Mouse (Mus musculus) midbrain, postnatal 0 days (tissue): ENCODE measurements around the gene Sccpdh. TPM values are rescaled to one million over a fixed set of nuclear protein-coding genes. Genes with fewer than 3 reads are reported as not detected.

Source experiments
- ATAC-seq: fragments of 200-750 bp; cut with Nextera tagmentation; 2 replicates; pipeline ENCODE4 v1.8.0; 2017; ENCODE audit warnings: moderate number of reproducible peaks, mild to moderate bottlenecking, moderate TSS enrichment, moderate library complexity; ENCODE audit not compliant: low FRiP score
- DNase-seq: peaks from one replicate; pipeline ENCODE4 v3.0.0-alpha.2; 2015; ENCODE audit warnings: low spot score
- H3K27ac ChIP-seq: fragments of 300-500 bp; sonication (generic); 2 replicates; pipeline ENCODE4 v1.5.1; 2014; ENCODE audit warnings: low read depth, mild to moderate bottlenecking, low read length, mixed read lengths
- H3K27me3 ChIP-seq: fragments of 300-500 bp; sonication (generic); 2 replicates; pipeline ENCODE4 v1.6.1; 2014; ENCODE audit warnings: low read length, control low read depth, mixed read lengths; ENCODE audit not compliant: insufficient read depth
- H3K36me3 ChIP-seq: fragments of 300-500 bp; sonication (generic); 2 replicates; pipeline ENCODE4 v1.6.1; 2014; ENCODE audit warnings: low read length, control low read depth, mixed read lengths; ENCODE audit not compliant: insufficient read depth
- H3K4me1 ChIP-seq: fragments of 300-500 bp; sonication (generic); 2 replicates; pipeline ENCODE4 v1.6.1; 2014; ENCODE audit warnings: mild to moderate bottlenecking, control low read depth, antibody characterized with exemption, low read length, mixed read lengths; ENCODE audit not compliant: insufficient read depth
- H3K4me2 ChIP-seq: fragments of 300-500 bp; sonication (generic); 2 replicates; pipeline ENCODE4 v1.6.1; 2014; ENCODE audit warnings: low read depth, mild to moderate bottlenecking, low read length, mixed read lengths; ENCODE audit not compliant: poor library complexity, severe bottlenecking
- H3K4me3 ChIP-seq: fragments of 300-500 bp; sonication (generic); 2 replicates; pipeline ENCODE4 v1.5.1; 2014; ENCODE audit warnings: low read depth, mild to moderate bottlenecking, low read length, moderate library complexity
- H3K9ac ChIP-seq: fragments of 300-500 bp; sonication (generic); replicated peaks from 2 replicates; pipeline ENCODE4 v1.6.1; 2014; ENCODE audit warnings: mild to moderate bottlenecking, low read length, moderate library complexity, mixed read lengths; ENCODE audit not compliant: poor library complexity, severe bottlenecking
- H3K9me3 ChIP-seq: fragments of 300-500 bp; sonication (generic); 2 replicates; pipeline ENCODE4 v1.6.1; 2016; ENCODE audit warnings: low read length, control low read depth
- CTCF ChIP-seq: IDR thresholded peaks from 2 replicates; pipeline ENCODE4 v1.5.1; 2016; ENCODE audit warnings: antibody characterized with exemption, mild to moderate bottlenecking
- WGBS: fragments of 180-500 bp; shearing (Covaris S2); extraction: QIAGEN DNeasy Blood & Tissue Kit; methylation state at CpG from one replicate; pipeline ENCODE4 v1.1.7; 2014; 5-methylcytosine and 5-hydroxymethylcytosine counted together
- polyA plus RNA-seq: library from polyadenylated mRNA; unstranded; fragments of >200 nt; fragmentation: Nextera tagmentation; extraction: Ambion mirVana; gene quantifications from 2 replicates; pipeline ENCODE4 v1.2.1, GENCODE M21; 2015
- total RNA-seq: library from RNA; depleted of rRNA; stranded (reverse); fragments of >200 nt; gene quantifications from 2 replicates; pipeline ENCODE4 v1.2.3, GENCODE M21; 2014

The Sccpdh gene
- total and polyA plus RNA-seq, 2 experiments from 2014 or later: 92.2 to 190 TPM

DNA sequence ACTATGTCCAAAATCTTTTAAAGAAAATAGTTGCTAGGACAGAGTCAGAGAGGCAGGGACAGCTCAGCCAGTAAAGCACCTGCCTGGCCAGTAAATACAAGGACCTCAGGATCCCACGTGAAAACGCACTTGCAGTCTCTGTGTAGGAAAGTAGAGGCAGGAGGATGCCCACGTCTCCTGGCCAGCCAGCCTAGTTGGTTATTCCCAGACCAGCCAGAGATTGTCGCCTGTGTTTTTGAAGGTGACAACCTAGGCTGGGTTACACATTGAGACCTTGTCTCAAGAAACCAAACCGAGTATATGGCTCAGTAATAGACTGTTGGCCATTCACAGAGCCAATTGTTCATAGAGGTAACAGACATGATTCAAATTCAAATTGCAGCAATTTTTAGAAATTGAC lies 38.7 kb upstream of the Sccpdh start:
- 84% methylated on average over 5 of the region's 5 CpGs for WGBS
- no peak overlapping the region for H3K4me2 ChIP-seq
- H3K27ac ChIP-seq: no peak overlapping the region
- no peak overlapping the region for H3K9ac ChIP-seq
- no peaks in the 10 kb centered on the region for H3K4me1 ChIP-seq
- H3K36me3 ChIP-seq: peaks cover 15% of the 10 kb centered on the region
- DNase-seq (no peak), ATAC-seq (no peak)
- no peak for TF ChIP-seq CTCF
- H3K9me3 ChIP-seq: no peaks in the 10 kb centered on the region
- no peak overlapping the region for H3K4me3 ChIP-seq
- H3K27me3 ChIP-seq: no peaks in the 10 kb centered on the region

DNA sequence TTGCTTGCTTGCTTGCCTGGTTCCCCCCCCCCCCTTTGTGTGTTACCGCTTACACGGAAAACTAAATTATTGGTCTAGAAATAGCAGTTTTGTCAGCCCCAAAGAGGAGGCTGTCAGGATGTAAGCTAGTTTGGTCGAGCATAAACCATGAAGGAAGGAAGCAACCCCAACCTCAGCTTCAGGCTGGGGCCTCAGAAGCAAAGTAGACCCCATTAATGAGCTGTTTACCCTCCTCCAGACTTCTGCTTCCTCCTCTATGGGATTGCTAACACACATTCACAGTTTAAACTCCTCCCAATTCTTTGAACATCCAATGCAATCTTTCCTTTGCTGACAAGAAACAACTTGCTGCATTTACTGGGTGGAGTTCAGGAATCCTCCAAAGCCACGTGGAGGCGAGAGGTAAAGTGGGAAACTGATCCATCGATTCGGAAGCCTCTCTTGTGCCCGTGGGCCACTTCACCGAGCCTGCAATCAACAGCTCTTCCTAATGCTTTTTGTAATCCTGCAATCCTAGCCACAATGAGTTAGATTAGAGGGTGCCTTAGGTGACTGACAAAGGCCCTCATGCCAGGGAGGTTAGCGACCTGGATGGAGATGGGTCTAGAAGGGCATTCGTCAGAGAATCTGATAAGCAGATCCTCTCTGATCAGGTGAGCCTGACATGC lies 35.1 kb upstream of the Sccpdh start:
- H3K4me2 ChIP-seq: no peak overlapping the region
- ATAC-seq (no peak), DNase-seq (no peak)
- no peak overlapping the region for H3K4me3 ChIP-seq
- no peak overlapping the region for H3K9ac ChIP-seq
- TF ChIP-seq CTCF: no peak
- no peaks in the 10 kb centered on the region for H3K27me3 ChIP-seq
- H3K36me3 ChIP-seq: no peaks in the 10 kb centered on the region
- H3K4me1 ChIP-seq: no peaks in the 10 kb centered on the region
- H3K27ac ChIP-seq: no peak overlapping the region
- WGBS: 83% methylated on average over 11 of the region's 11 CpGs
- no peaks in the 10 kb centered on the region for H3K9me3 ChIP-seq

DNA sequence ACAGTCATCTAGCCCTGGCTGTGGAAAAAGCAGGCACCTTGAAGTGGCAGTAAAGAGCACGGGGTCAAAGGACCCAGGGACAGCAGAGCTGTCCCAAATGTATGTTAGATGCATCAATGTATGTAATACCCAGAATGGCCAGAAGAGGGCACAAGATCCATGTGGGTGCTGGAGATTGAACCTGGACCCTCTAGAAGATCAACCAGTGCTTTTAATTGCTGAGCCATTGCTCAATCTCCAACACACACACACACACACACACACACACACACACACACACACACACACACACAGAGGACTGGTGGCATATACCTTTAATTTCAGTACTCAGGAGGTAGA lies 34.6 kb upstream of the Sccpdh start:
- no peaks in the 10 kb centered on the region for H3K27me3 ChIP-seq
- H3K4me1 ChIP-seq: no peaks in the 10 kb centered on the region
- WGBS: 35% methylated on average over 1 of the region's 1 CpGs
- no peak overlapping the region for H3K9ac ChIP-seq
- no peaks in the 10 kb centered on the region for H3K9me3 ChIP-seq
- no peak overlapping the region for H3K27ac ChIP-seq
- H3K36me3 ChIP-seq: no peaks in the 10 kb centered on the region
- DNase-seq (peak; percentile 48), ATAC-seq (no peak)
- peak; percentile 73 for TF ChIP-seq CTCF
- no peak overlapping the region for H3K4me2 ChIP-seq
- H3K4me3 ChIP-seq: no peak overlapping the region

DNA sequence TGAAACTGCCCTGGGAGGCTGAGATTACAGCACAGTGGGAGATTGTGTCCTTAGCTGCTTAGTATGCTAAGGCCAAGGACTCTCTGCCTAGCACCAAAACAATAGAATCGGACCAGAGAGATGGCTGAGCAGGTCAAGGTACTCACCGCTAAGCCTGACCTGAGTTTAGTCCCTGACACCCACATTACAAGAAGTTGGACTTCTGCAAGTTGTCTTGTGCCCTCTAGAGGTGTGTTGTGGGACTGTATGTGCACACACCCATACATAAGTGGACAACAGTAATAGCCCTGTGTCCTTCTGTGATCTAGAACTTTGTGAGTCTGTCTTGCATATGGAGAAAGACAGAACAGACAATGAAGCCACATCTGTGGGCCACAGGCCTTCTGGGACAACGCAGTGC lies 33.9 kb upstream of the Sccpdh start:
- DNase-seq (no peak), ATAC-seq (no peak)
- no peak overlapping the region for H3K4me3 ChIP-seq
- H3K27ac ChIP-seq: no peak overlapping the region
- no peaks in the 10 kb centered on the region for H3K9me3 ChIP-seq
- no peaks in the 10 kb centered on the region for H3K36me3 ChIP-seq
- peak; percentile 35 for TF ChIP-seq CTCF
- no peak overlapping the region for H3K4me2 ChIP-seq
- no peaks in the 10 kb centered on the region for H3K27me3 ChIP-seq
- H3K4me1 ChIP-seq: no peaks in the 10 kb centered on the region
- WGBS: 82% methylated on average over 3 of the region's 3 CpGs
- H3K9ac ChIP-seq: no peak overlapping the region

DNA sequence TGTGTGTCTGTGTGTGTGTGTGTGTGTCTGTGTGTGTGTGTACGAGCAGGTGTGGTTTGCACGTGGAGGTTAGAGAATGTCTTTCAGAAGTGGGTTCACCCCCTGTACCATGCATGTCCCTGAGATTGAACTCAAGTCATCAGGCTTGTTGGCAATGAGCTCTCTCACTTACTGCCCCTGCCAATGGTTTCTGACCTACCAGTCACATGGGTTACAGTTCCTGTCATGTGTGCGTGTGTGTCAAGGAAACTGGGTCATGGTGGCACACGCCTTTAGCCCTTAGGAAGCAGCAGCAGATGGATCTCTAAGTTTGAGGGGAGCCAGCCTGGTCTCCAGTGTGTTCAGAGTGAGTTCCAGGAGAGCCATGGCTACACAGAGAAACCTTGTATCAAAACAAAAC lies 25.3 kb upstream of the Sccpdh start:
- ATAC-seq: no peak

DNA sequence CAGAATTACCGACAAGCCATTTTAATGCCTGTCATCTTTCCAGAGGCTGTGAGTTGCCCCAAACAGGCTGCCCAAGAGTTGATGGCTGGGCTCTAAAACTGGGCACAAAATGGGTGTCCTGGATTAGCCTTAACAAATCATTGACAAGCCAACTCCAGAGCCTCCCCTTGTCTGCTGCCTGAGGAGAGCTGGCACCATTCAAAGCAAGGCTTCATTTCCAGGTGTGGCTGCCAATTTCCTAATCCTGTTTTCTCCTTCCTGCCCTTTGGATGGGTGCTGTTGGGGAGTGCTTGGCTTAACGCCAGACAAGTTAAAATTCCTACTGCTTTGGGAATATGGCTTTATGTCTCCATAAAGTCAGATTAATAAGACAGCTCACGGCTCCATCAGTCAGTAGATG lies 23.9 kb upstream of the Sccpdh start:
- no peak overlapping the region for H3K27ac ChIP-seq
- DNase-seq (peak; percentile 62), ATAC-seq (no peak)
- H3K4me2 ChIP-seq: no peak overlapping the region
- no peak for TF ChIP-seq CTCF
- WGBS: 39% methylated on average over 3 of the region's 3 CpGs
- H3K4me3 ChIP-seq: no peak overlapping the region
- no peaks in the 10 kb centered on the region for H3K4me1 ChIP-seq
- no peaks in the 10 kb centered on the region for H3K9me3 ChIP-seq
- no peaks in the 10 kb centered on the region for H3K36me3 ChIP-seq
- no peaks in the 10 kb centered on the region for H3K27me3 ChIP-seq
- no peak overlapping the region for H3K9ac ChIP-seq

More for the DNA sequence above, 25.3 kb upstream of the Sccpdh start:
- Histone ChIP-seq H3K4me3 (no peak overlapping the region), H3K36me3 (no peaks in the 10 kb centered on the region), H3K9ac (no peak overlapping the region), H3K9me3 (no peaks in the 10 kb centered on the region), H3K27ac (no peak overlapping the region), H3K4me2 (no peak overlapping the region), H3K4me1 (no peaks in the 10 kb centered on the region), H3K27me3 (no peaks in the 10 kb centered on the region)
- no peak for DNase-seq
- TF ChIP-seq CTCF: no peak
- WGBS: 86% methylated on average over 4 of the region's 4 CpGs
